Mouse (Mus musculus): Measurements from ENCODE around the gene Zfp27. TPM values are rescaled to one million over a fixed set of nuclear protein-coding genes. Genes with fewer than 3 reads are reported as not detected.

Gene Zfp27
- polyA plus RNA-seq, 1 experiment from 2014 or later = 9.3 TPM

- H3K9ac ChIP-seq (ENCODE audit: low read depth, low read length) = no peak overlapping the region
- no peak for ATAC-seq (replicated peaks; ENCODE audit: insufficient number of reproducible peaks, low FRiP score, low TSS enrichment)
- no peak overlapping the region for H3K27ac ChIP-seq (ENCODE audit: low read depth, low read length)
- peaks cover 28% of the 10 kb centered on the region for H3K36me3 ChIP-seq (ENCODE audit: control insufficient read depth, insufficient read depth, low read length)
- H3K4me1 ChIP-seq (ENCODE audit: control insufficient read depth, insufficient read depth, low read length) = no peaks in the 10 kb centered on the region
- H3K9me3 ChIP-seq (replicated peaks; ENCODE audit: control insufficient read depth, low read length) = no peaks in the 10 kb centered on the region
- no peak overlapping the region for H3K4me3 ChIP-seq (ENCODE audit: low read depth, low read length)
- 79% methylated on average over 6 of the region's 6 CpGs for WGBS (ENCODE audit: insufficient replicate concordance)
- no peaks in the 10 kb centered on the region for H3K27me3 ChIP-seq (ENCODE audit: control insufficient read depth, insufficient read depth, low read length)
- H3K4me2 ChIP-seq = no peak overlapping the region
These were observed 32.5 kb upstream of the Zfp27 start for GRCm38 (mm10) chr7:29938856-29939255.

- Histone ChIP-seq H3K27me3 (ENCODE audit: control insufficient read depth, insufficient read depth, low read length) (no peaks in the 10 kb centered on the region), H3K9ac (ENCODE audit: low read depth, low read length) (no peak overlapping the region), H3K9me3 (replicated peaks; ENCODE audit: control insufficient read depth, low read length) (no peaks in the 10 kb centered on the region), H3K27ac (ENCODE audit: low read depth, low read length) (no peak overlapping the region), H3K4me1 (ENCODE audit: control insufficient read depth, insufficient read depth, low read length) (peaks cover 3% of the 10 kb centered on the region), H3K4me3 (ENCODE audit: low read depth, low read length) (no peak overlapping the region), H3K36me3 (ENCODE audit: control insufficient read depth, insufficient read depth, low read length) (no peaks in the 10 kb centered on the region), H3K4me2 (no peak overlapping the region)
- no peak for ATAC-seq (replicated peaks; ENCODE audit: insufficient number of reproducible peaks, low FRiP score, low TSS enrichment)
- WGBS (ENCODE audit: insufficient replicate concordance) = 69% methylated on average over 2 of the region's 2 CpGs
These were observed 16.4 kb upstream of the Zfp27 start for GRCm38 (mm10) chr7:29922780-29923179.

- Histone ChIP-seq H3K4me2 (no peak overlapping the region), H3K4me1 (ENCODE audit: control insufficient read depth, insufficient read depth, low read length) (peaks cover 4% of the 10 kb centered on the region), H3K27me3 (ENCODE audit: control insufficient read depth, insufficient read depth, low read length) (no peaks in the 10 kb centered on the region), H3K36me3 (ENCODE audit: control insufficient read depth, insufficient read depth, low read length) (no peaks in the 10 kb centered on the region), H3K4me3 (ENCODE audit: low read depth, low read length) (no peak overlapping the region), H3K9ac (ENCODE audit: low read depth, low read length) (no peak overlapping the region), H3K9me3 (replicated peaks; ENCODE audit: control insufficient read depth, low read length) (no peaks in the 10 kb centered on the region), H3K27ac (ENCODE audit: low read depth, low read length) (no peak overlapping the region)
- ATAC-seq (replicated peaks; ENCODE audit: insufficient number of reproducible peaks, low FRiP score, low TSS enrichment) = no peak
- WGBS (ENCODE audit: insufficient replicate concordance) = 63% methylated on average over 6 of the region's 6 CpGs
These were observed 15.2 kb upstream of the Zfp27 start for GRCm38 (mm10) chr7:29921439-29922093.

- H3K9me3 ChIP-seq (replicated peaks; ENCODE audit: control insufficient read depth, low read length) = peaks cover 8% of the 10 kb centered on the region
- 79% methylated on average over 4 of the region's 4 CpGs for WGBS (ENCODE audit: insufficient replicate concordance)
- peaks cover 28% of the 10 kb centered on the region for H3K36me3 ChIP-seq (ENCODE audit: control insufficient read depth, insufficient read depth, low read length)
- peak overlapping the region; percentile 43; the same call in 1 of the 2 replicates for H3K9ac ChIP-seq (ENCODE audit: low read depth, low read length)
- no peaks in the 10 kb centered on the region for H3K27me3 ChIP-seq (ENCODE audit: control insufficient read depth, insufficient read depth, low read length)
- peaks cover 4% of the 10 kb centered on the region for H3K4me1 ChIP-seq (ENCODE audit: control insufficient read depth, insufficient read depth, low read length)
- peak overlapping the region; percentile 74 for H3K27ac ChIP-seq (ENCODE audit: low read depth, low read length)
- peak overlapping the region; percentile 31 for H3K4me2 ChIP-seq
- ATAC-seq (replicated peaks; ENCODE audit: insufficient number of reproducible peaks, low FRiP score, low TSS enrichment) = no peak
- H3K4me3 ChIP-seq (ENCODE audit: low read depth, low read length) = no peak overlapping the region
These were observed 11.7 kb upstream of the Zfp27 start for GRCm38 (mm10) chr7:29918062-29918453.

- peaks cover 8% of the 10 kb centered on the region for H3K9me3 ChIP-seq (replicated peaks; ENCODE audit: control insufficient read depth, low read length)
- peak overlapping the region; percentile 74 for H3K27ac ChIP-seq (ENCODE audit: low read depth, low read length)
- 41% methylated on average over 6 of the region's 6 CpGs for WGBS (ENCODE audit: insufficient replicate concordance)
- ATAC-seq (replicated peaks; ENCODE audit: insufficient number of reproducible peaks, low FRiP score, low TSS enrichment) = no peak
- H3K36me3 ChIP-seq (ENCODE audit: control insufficient read depth, insufficient read depth, low read length) = peaks cover 31% of the 10 kb centered on the region
- H3K4me3 ChIP-seq (ENCODE audit: low read depth, low read length) = no peak overlapping the region
- H3K4me2 ChIP-seq = peak overlapping the region; percentile 31
- peaks cover 4% of the 10 kb centered on the region for H3K4me1 ChIP-seq (ENCODE audit: control insufficient read depth, insufficient read depth, low read length)
- H3K9ac ChIP-seq (ENCODE audit: low read depth, low read length) = peak overlapping the region; percentile 43; the same call in 1 of the 2 replicates
- no peaks in the 10 kb centered on the region for H3K27me3 ChIP-seq (ENCODE audit: control insufficient read depth, insufficient read depth, low read length)
These were observed 11.1 kb upstream of the Zfp27 start for GRCm38 (mm10) chr7:29917371-29918061.

- H3K4me1 ChIP-seq (ENCODE audit: control insufficient read depth, insufficient read depth, low read length) = peaks cover 9% of the 10 kb centered on the region
- whole genome bisulfite sequencing (ENCODE audit: insufficient replicate concordance) = 86% methylated on average over 13 of the region's 13 CpGs
- no peaks in the 10 kb centered on the region for H3K27me3 ChIP-seq (ENCODE audit: control insufficient read depth, insufficient read depth, low read length)
- H3K9ac ChIP-seq (ENCODE audit: low read depth, low read length) = no peak overlapping the region
- peaks cover 37% of the 10 kb centered on the region for H3K36me3 ChIP-seq (ENCODE audit: control insufficient read depth, insufficient read depth, low read length)
- ATAC-seq (replicated peaks; ENCODE audit: insufficient number of reproducible peaks, low FRiP score, low TSS enrichment) = no peak
- no peak overlapping the region for H3K4me2 ChIP-seq
- peaks cover 8% of the 10 kb centered on the region for H3K9me3 ChIP-seq (replicated peaks; ENCODE audit: control insufficient read depth, low read length)
- no peak overlapping the region for H3K27ac ChIP-seq (ENCODE audit: low read depth, low read length)
- H3K4me3 ChIP-seq (ENCODE audit: low read depth, low read length) = no peak overlapping the region
These were observed 5.8 kb upstream of the Zfp27 start for GRCm38 (mm10) chr7:29912172-29912571.

- no peak overlapping the region for H3K4me2 ChIP-seq
- WGBS (ENCODE audit: insufficient replicate concordance) = 74% methylated on average over 2 of the region's 2 CpGs
These were observed 3.9 kb upstream of the Zfp27 start for GRCm38 (mm10) chr7:29910252-29910651.

GRCm38 (mm10) chr7:29908130-29908950 lies 2.0 kb upstream of the Zfp27 start, which contains the start of gene Zfp383:
Gene Zfp383 (plus strand): TSS chr7:29908223.
- no peaks in the 10 kb centered on the region for H3K9me3 ChIP-seq (replicated peaks; ENCODE audit: control insufficient read depth, low read length)
- H3K36me3 ChIP-seq (ENCODE audit: control insufficient read depth, insufficient read depth, low read length) = peaks cover 11% of the 10 kb centered on the region
- H3K4me2 ChIP-seq = peak within 1 kb of the TSS; percentile 76
- H3K4me1 ChIP-seq (ENCODE audit: control insufficient read depth, insufficient read depth, low read length) = peaks cover 9% of the 10 kb centered on the region
- peak within 1 kb of the TSS; percentile 97 for H3K27ac ChIP-seq (ENCODE audit: low read depth, low read length)
- peak within 1 kb of the TSS; percentile 86 for H3K9ac ChIP-seq (ENCODE audit: low read depth, low read length)
- under 1% methylated on average over 33 of the region's 33 CpGs for WGBS (ENCODE audit: insufficient replicate concordance)
- peak; percentile 68 for ATAC-seq (replicated peaks; ENCODE audit: insufficient number of reproducible peaks, low FRiP score, low TSS enrichment)
- peak within 1 kb of the TSS; percentile 72 for H3K4me3 ChIP-seq (ENCODE audit: low read depth, low read length)
- H3K27me3 ChIP-seq (ENCODE audit: control insufficient read depth, insufficient read depth, low read length) = no peaks in the 10 kb centered on the region

More at GRCm38 (mm10) chr7:29910252-29910651, 3.9 kb upstream of the Zfp27 start:
- H3K27me3 ChIP-seq (ENCODE audit: control insufficient read depth, insufficient read depth, low read length) = no peaks in the 10 kb centered on the region
- H3K4me1 ChIP-seq (ENCODE audit: control insufficient read depth, insufficient read depth, low read length) = peaks cover 9% of the 10 kb centered on the region
- no peak overlapping the region for H3K27ac ChIP-seq (ENCODE audit: low read depth, low read length)
- H3K36me3 ChIP-seq (ENCODE audit: control insufficient read depth, insufficient read depth, low read length) = peaks cover 30% of the 10 kb centered on the region
- no peak overlapping the region for H3K9ac ChIP-seq (ENCODE audit: low read depth, low read length)
- H3K9me3 ChIP-seq (replicated peaks; ENCODE audit: control insufficient read depth, low read length) = peaks cover 5% of the 10 kb centered on the region
- no peak overlapping the region for H3K4me3 ChIP-seq (ENCODE audit: low read depth, low read length)
- ATAC-seq (replicated peaks; ENCODE audit: insufficient number of reproducible peaks, low FRiP score, low TSS enrichment) = no peak
